Mouse (Mus musculus): ENCODE measurements around the gene Nagk.
"Not testable (repeated sequence)": the region's sequence is repeated elsewhere in the genome, so short reads cannot be mapped to it uniquely, and the experiment has no call there.

Gene Nagk

DNA sequence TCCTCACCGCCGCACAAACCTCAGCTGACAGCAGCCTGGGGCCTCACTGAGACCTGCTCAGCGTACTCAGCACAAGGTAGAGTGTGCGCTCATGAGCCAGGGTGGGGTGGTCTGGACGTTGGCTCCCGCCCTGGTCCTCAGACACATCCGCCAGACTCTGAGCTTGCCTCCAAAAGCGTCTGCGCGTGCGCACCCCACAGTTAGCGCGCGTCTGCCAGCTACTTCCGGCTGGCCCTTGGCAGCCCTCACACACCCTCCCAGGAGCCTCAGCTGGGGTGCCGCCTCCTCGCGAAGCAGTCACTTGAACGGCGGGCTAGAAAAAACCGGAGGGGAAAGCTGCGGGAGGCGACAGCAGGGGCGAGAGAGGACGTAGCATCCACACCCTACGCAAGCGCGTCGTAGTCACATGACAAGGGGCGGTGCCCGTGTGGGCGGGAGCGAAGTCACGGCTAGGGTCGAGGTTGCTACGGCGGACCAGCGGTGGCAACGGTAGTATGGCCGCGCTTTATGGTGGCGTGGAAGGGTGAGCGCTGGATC, at the start of gene Nagk:
Nagk (plus strand) TSS at position 223 of the 537 bp plus-strand sequence.
- DNase-seq: peak; percentile 86 to 92

DNA sequence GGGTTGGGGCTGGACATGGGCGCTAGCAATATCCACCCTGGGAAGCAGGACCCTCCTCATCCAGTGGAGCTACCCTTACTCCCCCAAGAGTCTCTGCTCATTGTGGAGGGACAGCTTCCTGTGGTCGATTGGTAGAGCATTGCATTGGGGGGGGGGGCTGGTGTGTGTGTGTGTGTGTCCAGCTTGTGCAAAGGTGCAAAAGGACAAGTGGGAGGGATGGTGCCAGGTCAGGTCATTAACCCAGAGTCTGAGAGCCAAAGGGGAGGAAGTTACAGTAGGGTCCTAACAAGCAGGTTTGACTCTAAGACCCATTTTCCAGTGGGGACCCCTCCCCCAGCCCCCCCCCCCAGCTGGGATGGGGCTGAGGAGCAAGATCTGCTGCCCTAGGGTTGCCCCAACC, 49.3 kb upstream of the Nagk start:
- no peak for DNase-seq

DNA sequence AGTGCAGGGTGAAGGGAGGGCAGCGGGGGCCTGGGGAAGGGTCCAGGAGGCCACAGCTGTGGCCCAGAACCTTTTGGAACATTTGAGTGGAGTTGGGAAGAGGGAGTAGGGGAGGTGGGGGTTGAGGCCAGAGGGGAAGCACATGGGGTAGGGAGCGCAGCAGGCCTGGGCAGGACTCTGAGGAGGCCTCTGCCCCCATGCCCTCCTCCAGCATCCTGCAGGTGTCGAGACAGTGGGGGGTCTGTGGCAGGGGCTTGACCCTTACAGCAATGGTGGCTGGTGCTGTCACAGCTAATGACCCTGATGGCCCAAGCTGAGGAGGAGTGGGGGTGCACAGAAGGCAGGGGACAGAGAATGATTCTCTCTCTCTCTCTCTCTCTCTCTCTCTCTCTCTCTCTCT, 45.5 kb upstream of the Nagk start:
- no peak for DNase-seq

DNA sequence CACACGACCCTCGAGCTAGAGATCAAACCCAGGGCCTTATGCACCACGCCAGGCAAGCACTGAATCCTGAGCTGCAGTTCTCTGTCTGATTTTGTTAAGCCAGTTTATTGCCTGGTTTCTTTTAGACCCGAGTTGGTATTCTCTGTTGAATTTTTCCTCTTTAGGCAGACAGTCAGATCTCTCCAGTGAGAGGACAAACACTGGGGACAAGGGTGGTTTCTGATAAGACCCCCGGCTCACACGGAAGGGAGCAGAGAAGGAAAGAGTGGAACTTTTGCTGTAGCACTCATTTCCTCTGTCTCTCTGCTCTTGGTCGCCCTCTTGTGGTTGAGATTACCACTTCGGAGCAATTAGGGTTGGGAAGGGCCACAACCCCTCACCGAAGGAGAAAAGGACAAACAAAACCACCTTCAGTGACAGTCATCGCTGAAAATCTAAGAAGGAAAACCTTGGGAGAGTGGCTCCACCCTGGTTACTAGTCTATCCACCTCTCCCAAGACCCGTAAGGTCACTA, 44.6 kb upstream of the Nagk start:
- peak; percentile 53 to 63 for DNase-seq

DNA sequence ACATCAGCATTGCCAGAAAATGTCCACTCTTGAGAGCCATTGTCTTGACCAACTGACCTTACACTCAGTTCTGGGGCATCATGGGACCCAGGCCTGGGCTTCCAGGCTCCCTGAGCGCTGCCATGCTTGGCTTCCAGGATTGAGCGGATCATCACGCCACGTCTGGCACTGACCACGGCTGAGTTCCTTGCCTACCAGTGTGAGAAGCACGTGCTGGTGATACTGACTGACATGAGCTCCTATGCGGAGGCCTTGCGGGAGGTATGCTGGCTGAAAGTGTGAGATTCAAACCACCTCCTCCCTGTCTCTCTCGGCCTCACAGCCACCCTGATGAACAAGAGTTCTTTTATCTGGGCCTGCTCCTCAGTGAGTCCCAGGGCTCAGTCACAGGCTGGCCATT, 38.7 kb upstream of the Nagk start:
- no peak for DNase-seq

DNA sequence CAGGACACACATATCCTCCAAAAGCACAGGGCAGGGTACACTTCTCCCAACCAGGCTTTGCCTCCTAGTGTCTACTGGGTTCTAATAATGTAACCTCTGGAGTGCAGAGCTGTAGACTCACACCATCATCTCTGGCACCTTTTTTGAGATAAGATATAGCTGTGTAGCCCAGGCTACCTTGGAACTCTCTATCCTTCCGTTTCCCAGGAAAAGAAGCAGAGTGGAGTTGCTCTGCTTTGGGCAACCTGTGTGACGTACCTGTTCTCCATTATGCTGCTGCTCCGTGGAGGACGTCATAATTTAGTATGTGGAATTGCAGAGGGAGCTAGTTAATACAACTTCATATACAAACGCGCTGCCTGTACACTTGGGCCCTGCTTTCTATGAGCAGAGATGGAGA, 32.4 kb upstream of the Nagk start, which contains the start of gene Ankrd53:
Ankrd53 (plus strand) TSS at position 301 of the 400 bp plus-strand sequence.
- DNase-seq: no peak

DNA sequence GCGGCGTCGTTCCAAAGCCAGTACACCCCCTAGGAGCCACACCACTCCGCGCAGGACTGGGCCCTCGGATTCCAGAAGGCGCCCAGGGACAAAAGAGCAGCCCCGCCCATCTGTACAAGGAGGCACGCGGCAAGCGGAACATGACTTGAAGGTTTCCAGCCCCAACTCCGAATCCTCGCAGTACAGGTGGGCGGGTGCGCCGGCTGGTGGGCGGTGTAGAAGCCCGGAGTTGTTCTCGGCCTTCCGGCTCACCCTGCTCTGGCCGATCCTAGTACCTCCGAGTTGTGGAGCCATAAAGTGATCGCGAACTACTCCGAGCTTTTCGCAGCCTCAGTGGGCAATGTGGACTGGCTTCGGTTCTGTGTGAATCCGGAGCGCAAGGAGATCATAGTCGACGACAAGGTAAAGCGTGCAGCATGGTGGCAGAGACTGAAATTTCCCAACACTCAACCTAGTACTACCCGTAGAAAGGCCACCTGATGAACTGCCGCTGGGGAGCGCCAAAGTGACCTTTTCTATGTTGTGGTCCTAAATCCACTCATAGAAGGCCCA, 31.8 kb upstream of the Nagk start:
- DNase-seq: no peak

DNA sequence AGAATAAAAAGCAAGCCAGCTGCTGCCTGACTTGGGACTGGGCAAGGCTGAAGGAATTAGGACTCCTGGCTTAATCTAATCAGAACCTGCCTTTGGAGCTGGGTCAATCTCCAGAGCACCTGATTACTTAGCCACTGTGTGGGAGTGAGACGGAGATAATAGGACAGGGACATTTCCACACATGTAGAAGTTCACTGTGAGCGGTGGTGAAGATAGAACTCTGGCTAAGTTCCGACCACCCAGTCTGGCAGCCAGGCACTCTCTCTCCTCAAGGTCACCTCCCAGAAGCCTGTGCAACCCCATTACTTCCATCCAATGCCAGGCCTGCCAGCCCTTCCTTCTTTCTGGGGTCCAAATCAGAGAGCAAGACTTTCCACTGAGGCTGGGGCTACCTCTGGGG, 27.8 kb upstream of the Nagk start:
- no peak for DNase-seq

DNA sequence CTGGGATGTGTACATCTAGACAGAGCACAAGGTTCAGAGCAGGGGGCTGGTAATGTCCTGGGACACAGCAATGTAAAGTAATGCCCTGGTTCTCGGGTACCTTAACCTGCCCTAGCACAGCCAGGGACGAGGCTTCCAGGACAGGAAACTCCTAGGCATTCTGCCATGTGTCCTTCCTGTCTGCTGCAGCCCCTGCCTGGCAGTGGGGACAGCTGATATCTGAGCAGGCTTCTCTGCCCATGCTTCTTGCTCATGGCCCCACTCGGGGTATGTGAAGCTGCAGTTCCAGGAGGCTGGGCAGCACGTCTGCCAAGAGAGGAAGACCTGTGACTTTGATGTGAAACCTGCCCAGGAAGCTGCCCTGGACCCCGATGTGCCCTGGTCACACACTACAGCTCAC, 26.3 kb upstream of the Nagk start:
- DNase-seq: no peak

DNA sequence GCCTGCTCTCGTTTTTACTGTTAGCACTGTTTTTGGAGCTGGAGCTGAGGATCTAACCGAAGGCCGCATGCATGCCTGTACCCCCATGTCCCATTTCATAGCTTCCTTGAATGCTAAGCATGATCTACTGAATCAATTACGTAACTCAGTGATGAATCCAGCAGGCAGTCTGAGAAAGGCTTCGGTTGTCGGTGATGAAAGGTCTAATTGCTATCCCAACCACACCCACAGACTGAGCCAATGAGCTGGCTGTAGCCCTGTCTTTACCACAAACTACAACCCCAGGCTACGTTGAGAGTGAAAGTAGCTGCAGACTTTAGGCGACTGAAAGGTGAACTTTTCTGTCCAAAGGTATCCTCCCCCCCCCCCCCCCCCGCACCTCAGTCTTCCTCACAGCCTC, 20.7 kb upstream of the Nagk start:
- DNase-seq: no peak

DNA sequence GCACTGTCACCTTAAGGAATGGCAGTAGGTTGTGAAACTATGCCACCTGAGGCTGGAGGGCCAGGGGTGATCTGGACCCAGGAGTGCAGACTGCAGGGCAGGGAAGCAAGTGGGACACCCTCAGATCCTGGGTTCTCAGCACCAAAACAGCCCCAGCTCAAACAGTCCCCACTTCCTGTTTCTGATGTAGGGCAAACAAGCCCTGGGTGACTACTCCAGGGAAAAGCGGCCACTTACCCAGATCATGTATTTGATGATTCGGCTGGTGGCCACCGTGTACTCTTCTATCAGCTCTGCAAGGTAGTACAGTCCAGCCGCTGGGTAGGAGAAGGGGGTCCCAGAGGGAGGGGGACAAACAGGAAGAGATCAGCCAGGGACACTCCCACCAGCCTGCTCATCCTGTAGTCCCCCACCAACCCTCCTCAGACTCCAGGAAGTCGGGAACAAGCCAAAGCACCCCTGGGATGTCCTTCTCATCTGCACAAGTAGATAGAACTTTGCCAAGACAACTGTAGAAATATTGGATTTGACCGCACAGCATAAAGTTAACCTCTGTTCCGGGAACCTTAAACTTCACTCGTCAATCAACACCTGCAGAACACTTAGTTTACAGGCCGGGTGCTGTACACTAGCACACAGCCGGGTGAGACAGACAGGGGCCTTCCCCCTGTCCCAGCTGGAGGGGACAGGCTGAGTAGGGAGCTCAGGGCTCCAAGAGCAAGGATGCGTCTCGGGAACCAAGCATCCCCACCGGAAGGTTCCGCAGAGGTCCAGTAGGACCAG, 19.8 kb upstream of the Nagk start:
- DNase-seq: peak in 1 of 2 experiments; percentile 25

DNA sequence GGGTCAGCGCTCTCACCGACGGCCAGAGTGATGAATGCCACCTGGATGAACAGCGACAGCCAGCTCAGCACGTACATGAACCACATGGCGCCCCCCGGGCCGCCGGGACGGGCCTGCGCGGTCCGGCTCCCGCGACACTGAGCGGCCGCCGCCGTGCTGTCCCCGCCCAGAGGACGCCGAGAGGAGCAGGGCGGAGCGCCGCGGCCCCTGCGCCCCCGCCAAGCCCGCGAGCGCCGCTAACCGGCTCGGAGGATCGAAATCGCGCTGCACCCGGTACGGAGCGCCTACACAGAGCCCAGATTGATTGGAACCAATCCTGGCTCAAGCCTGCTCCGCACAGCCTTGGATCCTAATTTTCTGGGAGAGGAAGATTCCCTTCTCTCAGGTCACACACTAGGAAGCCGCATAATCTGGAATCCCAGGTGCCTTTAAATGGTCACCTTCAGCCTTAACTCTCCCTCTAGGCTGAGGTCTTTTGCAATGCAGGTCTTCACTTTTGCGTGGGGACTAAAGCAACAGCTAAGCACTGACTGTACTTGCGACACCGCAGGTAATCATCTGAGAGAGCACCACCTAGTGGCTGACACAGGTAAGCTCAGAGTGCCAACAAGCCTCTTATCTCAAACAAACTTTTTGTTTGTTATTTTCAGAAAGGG, 19.0 kb upstream of the Nagk start, which contains the start of gene Tex261:
Tex261 (minus strand) TSS at position 176 of the 656 bp plus-strand sequence.
- DNase-seq: peak; percentile 92 to 94

DNA sequence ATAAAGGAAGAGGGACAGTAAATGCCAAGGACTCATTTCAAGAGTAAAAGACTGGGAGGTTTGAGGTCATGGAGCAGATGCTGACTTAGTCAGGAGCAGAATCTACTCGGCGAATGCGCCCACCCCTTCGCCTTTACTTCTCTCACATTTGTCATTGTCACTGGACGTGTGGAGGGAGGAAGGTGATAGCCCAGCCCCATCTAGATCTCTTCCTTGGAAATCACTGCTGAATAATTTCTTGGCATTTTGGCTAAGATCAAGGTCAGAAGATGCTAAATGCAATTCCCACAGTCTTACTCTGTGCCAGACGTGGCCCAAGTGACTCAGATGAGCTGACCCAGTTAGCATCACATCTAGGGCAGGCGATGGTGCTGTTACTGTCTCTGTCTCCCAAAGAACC, 16.5 kb upstream of the Nagk start:
- DNase-seq: no peak

DNA sequence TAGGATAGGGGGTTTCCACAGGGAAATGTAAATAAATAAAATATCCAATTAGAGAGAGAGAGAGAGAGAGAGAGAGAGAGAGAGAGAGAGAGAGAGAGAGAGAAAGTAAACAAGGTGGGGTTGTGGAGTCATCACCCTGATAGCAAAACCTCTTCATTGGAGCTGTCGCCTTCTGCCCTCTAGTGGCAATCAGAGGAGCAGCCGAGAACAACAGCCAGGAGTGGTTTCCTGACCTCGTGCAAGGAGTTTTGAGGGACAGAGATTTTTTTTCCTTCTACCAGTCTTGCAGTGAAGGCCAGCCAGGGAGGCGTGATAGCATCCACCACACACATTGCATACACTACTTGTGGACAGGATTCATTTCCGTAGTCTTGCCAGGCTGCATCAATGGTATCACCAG, 15.8 kb upstream of the Nagk start:
- peak; percentile 56 to 58 for DNase-seq

DNA sequence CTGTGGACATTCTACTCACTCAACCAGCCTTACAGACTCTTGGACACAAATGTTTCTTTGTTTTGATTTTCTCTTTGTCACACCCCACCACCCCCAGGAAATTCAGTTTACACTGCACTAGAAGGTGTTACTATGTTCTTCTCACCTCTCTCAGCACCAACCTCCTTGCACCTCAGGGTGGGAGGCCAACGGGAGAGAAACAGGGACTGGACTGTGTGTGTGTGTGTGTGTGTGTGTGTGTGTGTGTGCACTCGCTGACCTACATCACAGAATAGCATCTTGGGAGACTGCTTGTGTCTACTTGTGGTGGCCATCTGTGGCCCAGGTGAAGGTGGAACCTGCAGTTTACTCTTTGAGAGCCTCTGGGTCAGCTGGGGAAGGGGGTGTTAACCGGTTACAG, 8.4 kb upstream of the Nagk start:
- DNase-seq: no peak

DNA sequence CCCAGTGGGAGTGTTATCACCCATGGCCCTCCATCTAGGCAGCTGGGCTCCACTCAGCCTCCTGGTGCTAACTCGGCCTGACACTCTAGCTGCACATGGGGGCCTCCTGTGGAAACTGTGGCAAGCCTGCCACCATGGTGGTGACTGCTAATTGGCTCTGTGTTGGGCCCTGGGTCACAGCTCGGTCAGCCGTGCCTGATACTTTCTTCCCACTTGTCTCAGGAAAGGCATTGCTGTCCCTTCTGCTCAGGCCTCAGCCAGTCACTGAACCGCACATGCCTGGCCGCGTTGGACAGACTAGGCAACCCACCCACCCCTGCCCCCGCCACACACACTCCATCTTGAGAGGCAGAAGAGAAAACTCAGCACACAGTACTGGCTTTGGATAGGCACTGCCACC, 6.2 kb upstream of the Nagk start:
- DNase-seq: no peak

DNA sequence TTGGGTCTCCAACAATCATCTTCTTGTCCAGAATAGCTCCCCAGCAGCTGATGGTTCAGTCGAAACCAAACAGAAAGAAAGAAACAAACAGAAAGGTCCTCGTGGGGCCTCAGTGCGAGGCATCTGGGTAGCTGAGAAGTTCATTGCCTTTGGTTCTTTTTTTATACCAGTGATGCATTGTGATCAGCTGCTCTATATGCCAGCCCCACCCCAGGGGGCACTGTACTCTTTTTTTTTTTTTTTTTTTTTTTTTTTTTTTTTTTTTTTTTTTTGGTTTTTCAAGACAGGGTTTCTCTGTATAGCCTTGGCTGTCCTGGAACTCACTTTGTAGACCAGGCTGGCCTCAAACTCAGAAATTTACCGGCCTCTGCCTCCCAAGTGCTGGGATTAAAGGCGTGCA, 4.2 kb upstream of the Nagk start:
- DNase-seq: not testable (repeated sequence)

DNA sequence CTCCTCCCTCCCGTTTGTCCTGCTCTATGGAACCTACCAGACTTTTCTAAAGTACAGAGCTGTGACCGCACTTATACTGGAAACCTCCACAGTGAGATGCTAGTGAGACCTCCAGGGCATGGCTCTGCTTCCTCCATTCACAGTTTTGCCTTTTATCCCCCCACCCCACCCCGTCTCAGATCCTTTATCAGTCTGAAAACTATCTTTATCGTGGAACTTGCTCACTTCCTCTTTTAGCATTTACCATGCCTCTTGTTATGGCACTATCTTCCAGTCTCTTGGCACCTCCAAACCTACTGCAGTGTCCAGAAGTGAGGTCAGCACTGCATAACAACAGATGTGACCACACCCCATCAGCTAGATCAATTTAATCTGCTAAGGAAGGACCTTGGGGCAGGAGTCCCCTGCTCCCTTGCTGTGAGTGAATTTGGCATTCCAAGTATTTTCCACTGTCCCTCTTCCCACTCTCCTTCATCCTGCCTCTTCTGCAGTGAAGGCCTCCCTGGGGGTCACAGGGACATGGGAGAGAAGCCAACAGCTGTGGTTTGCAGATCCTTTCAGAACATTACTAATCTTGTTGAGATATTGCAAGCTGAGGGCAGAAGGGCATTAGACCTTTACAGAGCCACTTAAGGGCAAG, 3.4 kb upstream of the Nagk start:
- DNase-seq: no peak

DNA sequence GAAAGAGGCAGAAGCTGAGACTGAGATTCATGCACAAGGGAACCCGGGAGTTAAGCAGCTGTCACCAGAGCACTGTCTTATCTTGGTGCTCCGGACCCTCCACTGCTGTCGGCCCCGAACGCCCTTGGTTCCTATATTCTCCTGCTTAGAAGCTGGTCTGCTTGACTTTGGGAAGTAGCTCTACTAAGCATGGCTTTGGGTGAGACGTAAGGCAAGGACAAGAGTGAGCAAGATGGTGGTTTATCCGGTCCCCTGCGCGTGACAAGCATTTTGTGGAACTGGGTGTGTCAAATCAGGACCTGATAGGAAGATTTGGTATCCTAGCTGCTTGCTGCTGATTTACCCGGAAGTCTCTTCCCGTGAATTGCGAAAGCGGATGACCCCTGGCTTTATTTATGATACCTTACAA, 714 bp downstream of the Nagk start:
- no peak for DNase-seq

DNA sequence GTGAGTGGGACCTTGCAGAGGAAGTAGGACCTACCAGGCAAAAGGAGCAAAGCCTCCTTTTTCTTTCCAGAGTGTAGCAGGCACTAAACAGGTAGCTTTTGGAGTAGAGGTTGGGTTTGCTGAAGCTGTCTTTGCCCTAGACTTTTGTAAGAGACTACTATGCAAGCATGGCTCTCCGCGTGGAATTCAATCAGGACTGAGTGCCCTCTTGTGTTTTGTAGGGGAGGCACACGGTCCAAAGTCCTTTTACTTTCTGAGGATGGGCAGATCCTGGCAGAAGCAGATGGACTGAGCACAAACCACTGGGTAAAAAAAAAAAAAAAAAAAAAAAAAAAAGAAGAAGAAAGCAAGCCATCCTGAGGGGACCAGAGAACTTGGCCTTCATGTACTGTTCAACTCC, 1.9 kb downstream of the Nagk start:
- no peak for DNase-seq

DNA sequence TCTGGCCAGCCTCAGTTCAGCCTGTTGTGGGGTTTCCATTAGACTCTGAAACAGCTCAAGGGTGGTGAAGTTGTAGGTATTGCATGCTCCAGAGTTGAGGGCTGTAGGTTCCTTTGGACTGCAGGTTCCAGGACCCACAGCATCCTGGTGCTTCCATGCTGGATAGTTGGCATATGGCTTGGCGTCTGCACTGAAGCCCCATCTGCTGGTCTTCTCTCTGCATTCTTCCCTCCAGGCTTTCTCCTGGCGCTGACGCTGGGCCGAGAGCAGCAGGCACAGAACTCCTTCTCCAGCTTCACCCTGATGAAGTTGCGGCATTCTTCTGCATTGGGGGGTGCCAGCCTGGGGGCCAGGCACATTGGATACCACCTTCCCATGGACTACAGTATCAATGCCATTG, 7.3 kb downstream of the Nagk start:
- peak; percentile 45 to 59 for DNase-seq

DNA sequence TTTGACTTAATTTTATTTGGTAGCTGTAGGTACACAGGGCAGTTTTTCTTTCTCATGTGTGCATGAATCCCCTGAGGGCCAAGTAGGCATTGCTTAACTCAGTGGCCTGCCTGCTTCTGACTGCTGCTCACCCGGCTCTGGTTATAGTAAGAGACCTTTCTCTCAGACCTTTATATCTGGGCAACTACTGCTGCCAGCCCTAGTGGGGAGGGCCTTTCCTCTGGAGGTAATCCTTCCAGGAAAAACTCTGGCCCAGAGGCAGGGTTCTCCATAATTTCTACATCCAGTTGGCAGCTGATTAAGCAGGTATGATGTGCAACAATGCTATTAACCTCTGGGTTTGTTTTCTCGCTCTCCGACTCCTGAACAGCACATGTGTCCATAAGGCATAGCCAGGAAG, 8.1 kb downstream of the Nagk start:
- no peak for DNase-seq

DNA sequence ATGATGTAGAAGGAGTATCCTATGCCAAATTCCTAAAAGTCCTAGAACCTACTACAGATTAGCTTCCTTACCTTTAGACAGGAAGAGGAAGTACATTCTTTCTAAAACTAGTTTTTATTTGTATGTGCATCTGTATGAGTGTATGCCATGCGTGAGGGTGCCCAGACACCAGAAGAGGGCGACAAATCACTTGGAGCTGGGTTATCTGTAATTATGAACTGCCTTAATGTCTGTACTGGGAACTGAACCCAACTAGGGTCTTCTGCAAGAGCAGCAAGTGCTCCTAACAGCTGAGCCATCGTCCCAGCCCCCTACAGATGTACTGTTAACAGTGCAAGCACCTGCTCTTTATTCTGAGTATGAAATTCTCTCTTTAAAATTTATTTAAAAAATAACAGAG, 21.0 kb downstream of the Nagk start:
- DNase-seq: no peak

All from cerebellum, adult 18-20 months (tissue).